Mouse (Mus musculus) cerebellum, adult (tissue): ENCODE results near the gene Nrxn3.

Experiments
- ATAC-seq: cut with Nextera tagmentation; 2 replicates; pipeline ENCODE4 v1.9.2; 2017; ENCODE audit warnings: mild to moderate bottlenecking, moderate library complexity, mixed read lengths; ENCODE audit not compliant: insufficient number of reproducible peaks, low FRiP score, low TSS enrichment

Gene Nrxn3

DNA sequence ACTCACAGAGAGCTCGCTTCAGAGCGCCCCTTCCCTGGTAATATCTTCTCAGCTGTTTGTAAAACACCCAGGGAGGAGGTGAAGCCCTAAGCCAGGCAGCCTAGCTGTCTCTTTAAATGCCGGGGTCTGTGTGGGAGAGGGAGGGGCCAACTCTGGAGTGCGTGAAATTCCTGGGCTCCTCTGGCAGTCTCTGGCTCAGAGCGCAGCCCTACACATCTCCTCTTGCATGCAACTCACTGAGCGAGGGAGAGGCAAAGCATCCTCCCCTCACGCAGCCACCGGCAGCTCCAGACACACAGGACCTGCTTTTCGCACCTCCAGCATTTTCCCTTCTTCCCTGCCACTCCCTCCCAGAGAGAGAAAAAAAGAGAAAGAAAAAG is at the start of gene Nrxn3:
TSS of gene Nrxn3 (plus strand) at position 186 of the 380 bp plus-strand sequence.
- peak; percentile 50; the same call in 1 of the 2 replicates for ATAC-seq

DNA sequence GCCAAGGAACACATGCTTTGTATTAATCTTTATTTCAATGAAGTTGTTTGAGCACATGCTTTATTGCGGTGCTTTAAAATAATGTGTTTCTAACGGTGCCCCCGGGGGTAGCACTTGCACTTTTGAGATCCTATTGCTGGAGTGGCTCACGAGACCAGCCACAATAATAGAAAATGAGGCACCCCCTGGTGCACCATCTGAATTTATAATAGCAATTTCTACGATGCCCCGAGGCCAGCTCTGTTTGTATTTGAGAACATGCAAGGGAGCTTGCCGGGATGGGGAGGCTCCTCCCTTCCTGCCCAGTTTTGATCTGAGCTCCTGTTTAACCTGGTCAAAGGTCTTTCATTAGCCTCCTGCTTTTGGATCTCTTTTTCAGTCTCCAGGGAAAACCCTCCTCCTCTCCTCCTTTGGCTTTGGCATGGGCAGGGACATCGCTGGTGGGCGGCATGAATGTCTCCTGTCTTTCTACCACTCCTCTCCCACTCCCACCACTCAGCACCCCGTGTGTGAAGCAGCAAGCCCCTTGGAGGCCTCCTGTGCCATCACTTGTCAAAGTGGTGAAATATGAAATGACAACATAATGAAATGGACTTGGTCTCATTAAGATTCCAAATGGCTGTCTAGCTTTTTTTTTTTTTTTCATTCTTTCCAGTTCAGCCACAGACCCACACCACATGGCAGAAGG is 18.4 kb upstream of the Nrxn3 start:
- no peak for ATAC-seq

DNA sequence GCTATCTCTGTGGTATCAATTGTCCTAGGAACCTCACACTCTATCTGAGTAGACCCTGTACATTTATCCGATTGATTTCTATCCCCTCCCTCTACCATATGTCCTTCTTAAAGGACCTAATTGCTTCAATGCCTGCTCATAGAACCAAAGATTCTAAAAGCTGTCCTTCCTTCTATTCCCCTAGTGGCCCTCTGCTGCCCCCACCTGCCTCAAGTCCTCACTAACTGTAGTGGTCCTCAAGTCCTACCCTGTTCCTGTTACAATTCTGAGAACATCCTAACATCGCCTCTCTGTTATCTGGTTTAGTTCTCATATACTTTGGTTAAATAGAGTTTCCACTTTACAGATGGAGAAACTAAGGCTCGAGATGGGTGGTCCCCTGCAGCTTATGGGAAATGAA is 16.7 kb upstream of the Nrxn3 start:
- no peak for ATAC-seq

DNA sequence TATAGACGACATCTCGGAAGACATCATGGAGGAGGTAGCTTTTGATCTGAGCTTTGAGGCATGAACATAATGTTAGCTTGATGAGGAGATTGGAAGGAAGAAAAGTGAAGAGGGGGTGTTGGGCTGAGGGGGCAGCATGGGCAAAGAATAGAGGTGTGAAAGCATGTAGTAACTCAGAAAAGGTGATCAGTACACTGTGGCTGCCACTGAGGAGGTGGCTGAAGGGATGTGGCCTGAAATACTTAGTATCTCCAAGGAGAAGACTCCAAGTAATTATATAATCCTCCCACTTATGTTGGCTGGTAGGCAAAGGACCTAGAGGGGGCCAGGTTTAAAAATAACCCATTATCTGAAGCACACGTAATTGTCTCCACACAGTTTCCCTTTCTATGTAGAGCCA is 14.9 kb upstream of the Nrxn3 start:
- no peak for ATAC-seq

DNA sequence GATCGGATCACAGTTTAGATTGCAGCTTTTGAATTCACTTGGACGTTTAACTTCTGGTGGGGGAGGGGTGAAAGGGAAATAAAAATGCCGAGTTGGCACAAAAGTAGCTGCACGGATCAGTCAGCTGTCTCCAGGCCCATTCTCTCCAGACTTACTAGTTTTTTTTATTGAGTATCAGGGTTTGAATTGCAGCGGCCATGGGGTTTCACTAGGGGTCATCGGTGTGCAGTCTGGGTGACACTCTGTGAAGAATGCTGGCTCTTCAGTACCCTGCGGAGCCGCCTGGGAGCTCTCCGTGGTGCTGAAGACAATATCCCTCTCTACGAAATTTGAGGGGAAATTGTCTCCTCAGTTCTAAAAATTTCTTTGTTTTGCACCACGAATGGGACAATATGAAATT is 13.5 kb upstream of the Nrxn3 start:
- peak; percentile 61; the same call in 1 of the 2 replicates for ATAC-seq

DNA sequence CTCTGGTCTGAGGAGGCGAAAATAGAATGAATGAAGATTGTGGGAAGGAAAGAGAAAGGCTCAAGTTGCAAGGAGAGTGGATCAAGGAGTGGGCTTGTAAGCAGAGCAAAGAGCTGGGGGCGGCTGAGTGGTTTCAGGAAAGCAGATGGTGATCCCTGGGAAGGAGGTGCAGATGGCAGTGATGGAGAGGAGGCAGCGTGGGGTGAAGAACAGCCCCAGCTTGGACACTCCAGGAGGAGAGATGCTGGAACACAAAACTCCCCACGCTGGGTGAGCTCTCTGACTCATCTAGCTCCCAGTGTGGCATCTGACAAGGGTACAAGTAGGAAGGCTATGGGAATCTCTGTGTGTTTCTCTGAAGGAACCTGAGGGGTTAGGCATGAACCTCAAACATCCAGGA is 9.2 kb upstream of the Nrxn3 start:
- no peak for ATAC-seq

DNA sequence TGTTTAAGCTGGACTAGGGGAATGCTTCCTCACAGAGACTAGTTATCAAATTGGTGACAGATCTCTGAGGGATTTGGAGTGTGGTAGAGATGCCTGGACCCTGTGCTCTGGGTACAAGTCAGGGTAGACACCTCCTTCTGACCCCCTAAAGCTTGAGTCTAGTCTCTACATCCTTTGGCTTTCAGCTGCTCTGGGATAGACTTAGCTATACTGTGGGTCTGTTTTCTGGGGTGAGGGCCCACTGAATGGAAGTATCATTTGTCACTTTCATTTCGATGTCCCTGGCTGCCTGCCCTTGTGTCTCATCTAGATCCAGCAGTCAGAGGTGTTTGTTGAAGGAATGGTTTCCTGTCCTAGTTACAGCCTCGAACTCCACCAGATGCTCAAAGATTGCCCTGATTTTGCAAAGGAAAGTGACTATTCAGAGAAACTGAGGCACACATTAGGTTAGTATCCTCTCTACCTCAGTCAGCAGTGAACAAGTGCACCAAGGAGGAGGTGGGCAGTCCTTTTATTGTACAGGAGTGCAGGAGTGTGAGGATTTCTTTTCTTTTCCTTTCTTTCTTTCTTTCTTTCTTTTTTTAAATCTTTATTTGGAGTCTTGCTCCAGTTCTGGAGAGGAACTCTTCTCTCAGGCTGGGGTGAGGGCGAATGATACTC is 515 bp upstream of the Nrxn3 start:
- ATAC-seq, result no peak

DNA sequence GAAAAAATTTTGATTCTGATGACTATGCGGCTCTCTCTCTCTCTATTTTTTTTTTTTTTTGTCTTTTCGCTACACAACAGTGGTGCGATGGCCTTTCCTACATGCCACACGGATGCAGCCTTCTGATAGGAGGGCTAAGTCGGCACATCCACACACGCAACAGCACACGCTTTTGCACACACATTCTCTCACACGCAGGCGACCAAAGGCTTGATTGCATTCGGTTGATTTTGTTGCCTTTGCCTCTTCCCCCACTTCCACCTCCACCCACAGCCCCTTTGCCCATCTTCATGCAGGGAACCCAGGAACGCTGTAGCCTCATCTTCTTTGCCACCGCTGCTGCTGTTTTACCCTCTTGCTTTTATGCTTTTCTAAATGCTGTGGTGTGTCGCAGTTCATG is 3.6 kb downstream of the Nrxn3 start:
- no peak for ATAC-seq

DNA sequence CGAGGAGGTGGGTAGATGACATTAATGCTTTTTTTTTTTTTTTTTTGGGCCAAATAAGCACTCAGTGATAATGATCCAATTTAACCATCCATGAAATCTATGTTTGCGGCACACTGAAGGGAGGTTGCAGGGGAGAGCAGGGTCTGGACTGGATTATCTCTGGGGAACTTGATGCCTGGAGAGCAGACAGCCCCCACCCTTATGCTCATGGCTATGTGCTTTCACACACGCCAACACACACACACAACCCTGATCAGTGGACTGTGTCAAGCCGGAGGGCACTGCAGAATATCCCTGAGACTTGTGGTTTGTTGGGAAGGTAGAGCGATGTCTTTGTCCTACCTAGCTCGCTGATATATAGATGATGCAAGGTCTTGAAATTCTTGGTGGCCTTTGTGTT is 4.1 kb downstream of the Nrxn3 start:
- ATAC-seq, result no peak; the same call in 1 of the 2 replicates

DNA sequence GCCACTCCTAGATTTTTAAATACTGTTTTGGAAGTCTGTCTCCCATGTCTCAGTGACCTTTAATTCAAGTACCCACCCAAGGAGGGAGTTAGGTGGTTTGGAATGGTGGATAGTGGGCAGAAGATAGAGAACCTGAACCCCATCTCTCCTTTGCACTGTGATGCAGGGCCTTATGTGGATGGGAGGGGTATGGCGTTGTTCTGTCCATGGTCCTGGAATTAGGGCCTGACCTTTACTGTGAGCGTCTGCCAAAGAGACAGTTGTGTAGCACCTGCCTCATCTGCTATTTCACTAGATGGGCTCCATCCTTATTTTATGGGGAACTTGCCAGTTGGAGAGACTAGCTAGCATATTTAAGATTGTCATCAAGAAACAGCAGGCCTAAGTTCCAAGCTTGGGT is 8.0 kb downstream of the Nrxn3 start:
- ATAC-seq, result no peak

DNA sequence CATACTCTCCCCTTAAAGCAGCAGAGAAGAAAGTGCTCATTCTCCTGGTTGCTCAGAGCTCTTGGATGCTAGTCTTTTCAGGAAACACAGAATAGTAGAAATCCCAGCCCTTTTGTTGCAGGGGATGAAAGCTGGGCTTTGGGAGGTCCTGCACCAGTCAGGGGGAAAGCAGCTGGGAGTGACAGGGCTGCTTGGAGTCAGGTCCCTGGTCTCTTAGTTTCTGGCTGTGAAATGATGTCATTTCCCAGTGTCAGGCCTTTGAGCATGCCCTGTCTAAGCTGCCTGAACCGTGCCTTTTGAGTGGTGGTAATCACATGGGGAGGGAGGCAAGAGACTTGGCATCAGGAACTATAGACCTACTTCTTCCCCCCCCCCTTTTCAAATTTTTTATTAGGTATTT is 12.4 kb downstream of the Nrxn3 start:
- no peak for ATAC-seq

DNA sequence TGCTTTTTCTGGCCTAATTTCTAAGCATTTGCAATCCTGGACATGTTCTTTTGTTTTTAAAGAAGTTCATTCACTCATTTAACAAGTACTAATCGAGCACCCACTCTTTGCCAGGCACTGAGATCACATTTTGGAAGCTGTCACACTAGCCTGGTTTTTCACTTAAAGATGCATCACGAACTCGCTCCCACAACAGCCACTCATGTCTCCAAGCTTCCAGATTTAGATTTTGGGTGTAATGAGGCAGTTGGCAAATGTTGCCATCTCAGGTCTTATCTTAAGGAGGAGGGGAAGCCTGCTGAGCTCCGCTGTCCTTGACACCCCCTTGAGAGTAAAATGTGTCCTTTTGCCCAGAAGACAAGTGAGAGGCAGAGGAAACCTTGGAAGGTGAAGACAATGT is 14.4 kb downstream of the Nrxn3 start:
- no peak for ATAC-seq

DNA sequence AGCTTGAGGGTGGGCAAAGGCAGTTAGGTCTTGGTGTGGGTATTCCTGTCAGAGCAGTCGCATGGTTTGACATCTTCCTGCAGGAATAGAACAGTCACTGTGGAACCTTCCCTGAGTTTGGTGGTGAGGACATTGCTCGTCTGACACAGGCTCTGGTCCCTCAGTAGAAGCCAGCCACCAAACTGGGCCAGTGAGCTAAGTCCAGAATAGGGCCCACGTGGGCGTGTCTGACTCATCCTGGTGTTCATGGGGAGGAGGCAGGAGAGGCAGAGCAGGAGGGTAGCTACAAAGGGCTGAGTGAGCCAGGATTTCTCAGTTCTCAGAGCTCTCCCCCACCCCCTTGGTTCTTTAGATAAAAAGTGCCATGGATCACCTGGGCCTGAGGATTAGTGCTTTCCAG is 15.9 kb downstream of the Nrxn3 start:
- ATAC-seq, result no peak

DNA sequence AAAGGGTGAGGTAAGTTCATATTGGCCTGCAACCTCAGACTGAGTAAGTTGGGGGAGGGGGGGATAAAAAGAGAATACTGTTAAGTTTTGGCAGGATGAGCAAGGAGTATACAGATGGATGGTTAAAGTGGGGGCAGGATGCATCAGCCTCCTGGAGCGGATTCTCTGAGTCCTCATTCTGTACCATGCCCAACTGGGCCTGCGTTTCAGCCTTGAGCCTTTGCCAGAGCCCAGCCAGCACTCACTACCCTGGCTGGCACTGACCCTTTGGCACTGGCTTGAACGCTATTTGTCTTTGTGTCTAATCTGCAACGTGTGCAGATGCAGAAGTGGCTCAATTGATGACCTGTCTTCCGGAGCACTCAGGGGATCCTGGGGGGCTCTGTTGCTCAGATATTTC is 24.1 kb downstream of the Nrxn3 start:
- ATAC-seq, result no peak

DNA sequence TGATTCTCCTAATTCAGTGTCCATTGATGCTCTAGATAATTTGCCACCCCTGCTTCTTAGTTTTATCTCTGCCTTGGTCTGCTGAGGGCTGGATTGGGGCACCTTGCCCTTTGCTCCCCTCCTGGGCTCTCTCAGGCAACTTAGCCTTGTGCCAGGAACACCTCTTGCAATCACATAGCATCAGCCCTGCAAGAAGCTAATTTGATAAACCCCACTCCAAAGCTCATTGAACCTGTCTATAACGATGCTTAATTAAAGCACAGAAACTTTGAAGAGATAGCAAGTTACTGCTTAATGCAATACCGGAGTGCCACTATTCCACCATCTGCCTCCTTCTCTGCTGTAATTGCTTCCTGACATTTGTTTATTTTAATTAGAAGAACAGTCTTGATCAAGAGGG is 42.1 kb downstream of the Nrxn3 start:
- ATAC-seq, result no peak

DNA sequence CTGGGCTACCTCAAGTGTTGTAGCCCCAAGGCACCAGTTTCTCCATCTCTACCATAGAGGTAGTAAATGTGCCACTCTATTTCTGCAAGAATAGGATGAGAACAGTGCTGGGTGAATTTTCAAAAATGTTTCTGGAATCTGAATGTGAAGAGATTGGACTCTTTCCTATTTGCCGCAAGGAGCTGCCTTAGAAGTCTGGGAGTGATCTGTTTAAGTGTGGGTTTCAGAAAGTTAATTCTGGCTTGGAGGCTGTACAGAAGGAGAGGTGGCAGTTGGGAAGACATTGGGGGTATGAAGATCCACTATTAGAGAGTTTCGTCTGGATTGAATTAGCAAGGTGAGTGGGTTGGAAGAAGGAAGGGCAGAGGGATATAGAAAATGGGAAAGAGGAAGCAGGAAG is 52.0 kb downstream of the Nrxn3 start:
- no peak for ATAC-seq

DNA sequence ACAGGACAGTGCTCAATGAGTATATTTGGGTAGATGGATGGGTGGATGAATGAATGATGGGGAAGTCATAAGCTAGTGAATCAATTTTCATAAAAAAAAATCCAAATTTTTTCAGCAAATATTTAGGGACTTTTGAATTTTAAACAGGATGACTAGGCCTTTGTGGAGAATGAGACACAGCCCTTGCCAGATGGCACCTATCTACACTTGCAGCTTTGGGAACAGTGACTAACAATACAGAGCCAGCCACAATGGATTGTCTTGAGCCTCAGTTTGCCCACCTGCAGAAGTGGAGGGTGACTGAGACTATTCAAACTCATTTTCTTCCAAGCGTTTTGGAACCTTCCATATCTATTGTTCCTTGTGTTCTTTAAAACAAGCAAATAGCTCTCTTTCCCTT is 55.4 kb downstream of the Nrxn3 start:
- ATAC-seq, result no peak

DNA sequence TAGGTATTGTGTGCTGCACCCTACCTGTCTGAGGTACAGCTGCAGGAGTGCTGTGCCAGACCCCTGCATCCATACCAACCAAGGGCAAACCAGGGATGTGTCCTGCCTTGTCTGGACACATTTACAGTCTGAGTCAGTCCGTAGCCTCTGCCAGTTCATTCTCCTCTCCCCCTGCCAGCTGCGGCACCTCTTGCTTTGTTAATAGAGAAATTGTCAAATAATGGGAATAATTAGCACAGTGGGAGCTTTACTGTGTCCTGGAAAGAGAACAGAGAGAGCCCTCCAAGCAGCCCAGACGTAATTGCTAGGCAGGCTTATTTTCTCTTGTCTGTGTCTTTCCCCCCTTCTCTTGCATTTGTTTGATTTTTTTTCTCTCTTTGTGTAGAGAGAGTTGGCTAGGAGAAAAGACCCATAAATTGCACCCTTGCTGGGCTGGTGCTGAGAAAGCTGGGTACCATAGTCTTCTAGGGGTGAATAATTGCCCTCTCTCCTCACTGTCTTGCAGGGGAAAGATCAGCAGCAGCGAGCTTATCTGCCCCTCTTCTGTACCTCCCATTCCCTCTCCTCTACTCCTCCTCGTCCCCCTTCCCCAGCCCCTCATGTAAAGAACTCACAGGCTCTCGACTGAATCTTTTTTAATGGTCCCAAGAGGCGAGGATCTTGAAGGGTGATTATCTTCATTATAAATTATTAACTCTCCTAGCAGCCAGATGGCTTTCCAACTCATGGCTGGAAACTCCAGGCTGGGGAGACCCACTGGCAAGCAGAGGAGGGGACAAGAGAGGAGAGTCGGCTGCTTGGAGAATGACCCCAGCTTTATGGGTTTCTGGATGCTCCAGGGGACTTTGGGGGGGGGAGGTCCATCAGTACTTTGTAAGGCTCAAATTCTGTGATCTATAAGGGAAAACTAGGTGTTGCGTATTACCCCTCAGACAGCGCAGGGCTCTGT is 61.8 kb downstream of the Nrxn3 start:
- ATAC-seq, result no peak

DNA sequence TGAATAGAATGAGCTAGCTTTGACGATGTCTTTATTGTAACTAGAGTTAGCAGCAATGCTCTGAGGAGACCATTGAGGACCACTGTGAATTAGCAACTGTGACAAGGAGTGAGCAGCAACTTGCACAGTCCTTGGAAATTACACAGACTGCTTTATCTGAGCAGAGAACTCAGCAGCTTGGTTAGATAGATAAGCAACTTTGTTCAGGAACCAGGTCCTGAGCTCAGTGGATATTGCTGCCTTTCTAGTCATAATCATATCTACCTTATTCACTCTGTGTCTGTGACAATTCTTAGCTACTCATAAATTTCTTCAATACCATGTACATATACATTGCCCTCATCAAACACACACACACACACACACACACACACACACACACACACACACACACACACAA is 70.6 kb downstream of the Nrxn3 start:
- ATAC-seq, result no peak

DNA sequence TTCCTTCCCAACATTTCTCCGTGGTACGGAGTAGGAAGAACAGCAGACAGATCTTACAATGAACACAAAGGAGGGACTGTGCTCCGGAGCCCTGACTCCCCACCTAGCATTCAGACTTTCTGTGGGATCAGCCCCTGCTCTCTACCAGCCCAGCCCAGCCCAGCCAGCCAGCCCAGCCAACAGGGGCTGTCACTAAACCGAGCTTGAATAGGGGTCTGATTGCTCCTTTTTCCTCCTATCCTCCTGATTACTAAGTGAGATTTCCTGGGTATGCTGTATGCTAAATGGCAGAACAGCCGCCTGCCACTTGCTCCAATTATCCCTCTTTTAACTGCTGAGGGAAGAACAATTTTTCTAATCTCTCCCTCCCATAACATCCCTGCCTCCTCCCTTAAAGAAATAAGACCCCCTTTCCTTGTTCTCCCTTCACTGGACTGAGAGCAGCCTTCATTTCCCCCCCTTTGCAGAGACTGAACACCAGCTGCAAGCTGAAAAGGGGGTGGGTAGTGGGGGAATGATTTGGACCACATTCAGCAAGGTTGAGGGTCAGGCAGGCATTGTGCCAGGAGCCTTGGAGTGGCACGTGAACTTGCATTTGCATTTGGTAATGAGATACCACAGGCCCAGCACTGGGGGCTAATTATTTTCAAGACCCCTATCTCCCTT is 78.4 kb downstream of the Nrxn3 start:
- no peak for ATAC-seq

DNA sequence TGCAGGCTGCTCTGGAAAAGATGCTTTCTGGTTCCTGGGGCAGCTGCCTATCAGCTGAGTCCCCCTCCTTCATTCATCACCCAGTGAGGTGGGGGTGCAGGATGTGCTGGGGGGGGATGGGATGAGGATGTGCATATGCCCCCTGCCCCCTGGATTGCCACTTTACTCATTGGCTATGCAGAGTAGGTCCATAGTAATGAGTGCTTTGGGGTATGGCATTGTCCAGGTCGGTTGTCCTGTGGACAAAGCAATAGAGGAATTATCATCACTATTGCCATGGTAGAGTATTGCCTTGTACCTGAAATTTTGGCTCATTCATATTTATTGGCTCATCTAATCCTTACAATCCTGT is 79.0 kb downstream of the Nrxn3 start:
- no peak for ATAC-seq
